Mouse (Mus musculus): Measurements from ENCODE around the gene Myom3. TPM values are rescaled to one million over a fixed set of nuclear protein-coding genes. Genes with fewer than 3 reads are reported as not detected.
A peak's percentile ranks its signal among the peaks of the same experiment; 100 is the strongest.

Gene Myom3
- polyA plus RNA-seq, 1 experiment from 2014 or later = 0.29 TPM

DNA sequence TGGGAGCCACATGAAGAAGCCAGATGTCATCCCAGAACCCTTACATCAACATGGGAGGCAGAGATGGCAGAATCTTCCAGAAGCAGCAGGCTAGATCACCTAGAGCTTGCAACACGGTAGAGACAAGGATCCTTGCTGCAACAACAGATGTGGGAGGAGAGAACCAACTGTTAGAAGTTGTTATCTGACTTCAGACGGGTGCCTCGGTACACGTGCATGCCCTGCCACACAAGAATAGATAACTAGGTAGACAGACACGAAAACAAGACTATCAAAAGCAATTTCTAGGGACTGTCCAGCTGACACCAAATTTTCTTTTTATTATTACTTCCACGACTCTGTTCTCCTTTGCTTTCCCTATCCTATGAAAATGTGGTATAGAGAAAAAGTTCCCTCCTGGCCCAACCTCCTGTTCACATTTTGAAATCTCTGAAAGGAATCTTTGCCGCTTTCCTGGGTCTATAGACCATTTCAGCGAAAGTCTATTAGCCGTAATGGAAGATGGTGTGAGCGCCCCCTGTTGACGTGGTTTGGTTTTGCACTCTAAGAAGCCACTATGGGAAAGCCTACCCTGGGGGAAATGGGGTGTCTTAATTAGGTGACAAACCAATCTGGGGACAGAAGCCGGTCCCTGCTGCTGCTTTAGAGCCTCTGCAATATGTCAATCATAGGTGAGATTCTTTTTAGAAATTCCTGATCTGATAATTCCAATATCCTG lies 57.5 kb downstream of the Myom3 start:
- Histone ChIP-seq H3K4me3 (replicated peaks; ENCODE audit: low read length) (no peak overlapping the region), H3K36me3 (ENCODE audit: control insufficient read depth, insufficient read depth) (no peaks in the 10 kb centered on the region), H3K9ac (replicated peaks; ENCODE audit: low read depth, low read length) (no peak overlapping the region), H3K9me3 (ENCODE audit: control insufficient read depth, low read length) (peaks cover 2% of the 10 kb centered on the region; the same call in 1 of the 2 replicates), H3K4me1 (replicated peaks; ENCODE audit: control insufficient read depth, insufficient read depth, low read length) (no peaks in the 10 kb centered on the region), H3K27ac (ENCODE audit: low read length) (no peak overlapping the region), H3K27me3 (replicated peaks; ENCODE audit: control insufficient read depth, insufficient read depth, low read length) (no peaks in the 10 kb centered on the region), H3K4me2 (ENCODE audit: low read length) (no peak overlapping the region)
- WGBS = 36% methylated on average over 12 of the region's 12 CpGs
- ATAC-seq = no peak

DNA sequence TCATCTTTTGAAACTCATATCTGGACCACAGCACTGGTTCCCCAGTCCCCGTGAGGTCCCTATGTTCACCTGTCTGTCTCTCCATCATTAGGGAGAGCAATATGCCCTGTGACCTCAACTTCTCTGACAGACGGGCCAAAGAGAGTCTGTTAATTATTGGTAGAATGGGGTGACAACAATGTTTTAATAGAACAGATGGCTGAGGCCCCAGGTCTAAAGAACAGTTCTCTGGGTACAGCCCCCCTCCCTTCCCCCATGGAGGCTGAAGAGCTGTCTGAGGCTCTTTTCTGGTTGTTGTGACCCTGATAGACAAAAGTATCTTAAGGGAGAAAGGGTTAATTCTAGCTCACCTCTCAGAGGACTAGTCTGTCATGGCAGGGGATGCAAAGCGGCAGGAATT lies 58.9 kb downstream of the Myom3 start:
- no peak overlapping the region for H3K27ac ChIP-seq (ENCODE audit: low read length)
- H3K4me2 ChIP-seq (ENCODE audit: low read length) = no peak overlapping the region
- H3K36me3 ChIP-seq (ENCODE audit: control insufficient read depth, insufficient read depth) = no peaks in the 10 kb centered on the region
- no peak overlapping the region for H3K4me3 ChIP-seq (replicated peaks; ENCODE audit: low read length)
- no peaks in the 10 kb centered on the region for H3K27me3 ChIP-seq (replicated peaks; ENCODE audit: control insufficient read depth, insufficient read depth, low read length)
- no peaks in the 10 kb centered on the region for H3K4me1 ChIP-seq (replicated peaks; ENCODE audit: control insufficient read depth, insufficient read depth, low read length)
- no peak overlapping the region for H3K9ac ChIP-seq (replicated peaks; ENCODE audit: low read depth, low read length)
- no peak for ATAC-seq
- 65% methylated on average over 3 of the region's 3 CpGs for WGBS
- H3K9me3 ChIP-seq (ENCODE audit: control insufficient read depth, low read length) = peaks cover 2% of the 10 kb centered on the region; the same call in 1 of the 2 replicates

DNA sequence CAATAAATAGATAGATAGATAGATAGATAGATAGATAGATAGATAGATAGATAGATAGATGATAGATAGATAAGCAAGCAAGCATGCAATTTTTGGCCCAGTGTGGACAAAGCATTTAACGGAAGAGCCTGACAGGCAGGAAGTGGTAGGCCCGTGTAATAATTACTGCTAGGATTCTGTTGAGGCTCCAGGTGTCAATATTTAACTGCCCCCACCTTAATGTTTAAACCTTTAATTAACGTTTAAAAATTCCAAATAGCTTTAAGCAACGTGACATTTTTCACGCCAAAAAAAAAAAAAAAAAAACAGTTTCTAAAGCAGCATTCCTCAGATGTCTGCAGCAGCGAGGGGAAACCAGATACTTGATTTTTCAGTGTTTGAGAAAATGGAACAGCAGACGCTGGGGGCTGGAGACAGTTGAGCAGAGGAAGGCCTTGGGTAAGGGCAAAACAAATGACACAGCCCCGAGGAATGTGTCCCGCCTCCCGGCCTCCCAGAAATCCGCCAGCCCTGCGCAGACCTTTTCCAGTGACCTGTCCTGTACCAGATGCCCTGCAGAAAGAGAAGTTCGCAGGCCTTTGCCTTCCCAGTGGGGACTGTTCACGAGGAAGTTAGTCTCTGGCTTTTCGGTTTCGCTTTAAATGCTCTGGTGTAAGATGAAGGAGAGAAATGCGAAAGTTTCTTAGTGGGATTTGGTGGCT lies 60.5 kb downstream of the Myom3 start:
- no peaks in the 10 kb centered on the region for H3K36me3 ChIP-seq (ENCODE audit: control insufficient read depth, insufficient read depth)
- 79% methylated on average over 17 of the region's 17 CpGs for WGBS
- H3K4me3 ChIP-seq (replicated peaks; ENCODE audit: low read length) = no peak overlapping the region
- H3K4me2 ChIP-seq (ENCODE audit: low read length) = no peak overlapping the region
- peaks cover 2% of the 10 kb centered on the region; the same call in 1 of the 2 replicates for H3K9me3 ChIP-seq (ENCODE audit: control insufficient read depth, low read length)
- no peak overlapping the region for H3K9ac ChIP-seq (replicated peaks; ENCODE audit: low read depth, low read length)
- H3K4me1 ChIP-seq (replicated peaks; ENCODE audit: control insufficient read depth, insufficient read depth, low read length) = no peaks in the 10 kb centered on the region
- no peak for ATAC-seq
- no peaks in the 10 kb centered on the region for H3K27me3 ChIP-seq (replicated peaks; ENCODE audit: control insufficient read depth, insufficient read depth, low read length)
- no peak overlapping the region for H3K27ac ChIP-seq (ENCODE audit: low read length)

DNA sequence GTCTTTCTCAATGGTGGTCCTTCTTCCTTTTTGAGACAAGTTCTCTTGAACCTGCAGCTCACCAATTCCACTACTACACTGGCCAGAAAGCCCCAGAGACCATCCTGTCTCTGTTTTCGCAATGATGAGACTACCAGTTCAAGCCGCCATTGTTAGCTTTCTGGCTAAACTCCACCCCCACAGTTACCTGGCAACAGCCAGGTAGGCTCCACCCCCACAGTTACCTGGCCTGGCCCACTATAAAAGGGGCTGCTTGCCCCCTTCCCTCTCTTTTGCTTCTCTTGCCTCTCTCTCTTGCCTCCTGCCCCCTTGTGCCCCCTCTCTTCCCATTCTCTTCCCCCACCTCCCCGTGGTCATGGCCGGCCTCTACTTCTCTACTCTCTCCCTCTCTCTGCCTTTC lies 62.3 kb downstream of the Myom3 start:
- H3K9me3 ChIP-seq (ENCODE audit: control insufficient read depth, low read length) = peaks cover 2% of the 10 kb centered on the region; the same call in 1 of the 2 replicates
- H3K27me3 ChIP-seq (replicated peaks; ENCODE audit: control insufficient read depth, insufficient read depth, low read length) = no peaks in the 10 kb centered on the region
- H3K4me3 ChIP-seq (replicated peaks; ENCODE audit: low read length) = no peak overlapping the region
- H3K4me2 ChIP-seq (ENCODE audit: low read length) = no peak overlapping the region
- no peaks in the 10 kb centered on the region for H3K36me3 ChIP-seq (ENCODE audit: control insufficient read depth, insufficient read depth)
- WGBS = 80% methylated on average over 4 of the region's 4 CpGs
- ATAC-seq = no peak
- H3K9ac ChIP-seq (replicated peaks; ENCODE audit: low read depth, low read length) = no peak overlapping the region
- H3K27ac ChIP-seq (ENCODE audit: low read length) = no peak overlapping the region
- no peaks in the 10 kb centered on the region for H3K4me1 ChIP-seq (replicated peaks; ENCODE audit: control insufficient read depth, insufficient read depth, low read length)

DNA sequence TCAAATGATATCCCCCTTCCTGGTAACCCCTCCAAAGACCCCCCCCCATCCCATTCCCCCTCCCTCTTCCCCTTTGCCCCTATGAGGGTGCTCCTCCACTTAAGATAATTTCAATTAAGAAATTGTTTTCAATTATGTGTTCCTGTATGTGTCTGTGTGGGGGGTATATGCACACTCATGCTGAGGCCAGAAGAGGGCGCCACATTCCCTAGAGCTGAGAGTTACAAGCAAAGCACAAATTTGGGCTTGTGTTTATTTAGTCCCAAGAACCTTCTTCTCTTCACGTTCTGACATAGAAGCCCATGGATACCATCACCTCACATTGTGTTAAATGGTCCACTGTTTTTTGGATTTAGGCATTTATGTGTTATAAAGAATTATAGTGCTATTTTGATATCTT lies 63.8 kb downstream of the Myom3 start:
- no peaks in the 10 kb centered on the region for H3K27me3 ChIP-seq (replicated peaks; ENCODE audit: control insufficient read depth, insufficient read depth, low read length)

DNA sequence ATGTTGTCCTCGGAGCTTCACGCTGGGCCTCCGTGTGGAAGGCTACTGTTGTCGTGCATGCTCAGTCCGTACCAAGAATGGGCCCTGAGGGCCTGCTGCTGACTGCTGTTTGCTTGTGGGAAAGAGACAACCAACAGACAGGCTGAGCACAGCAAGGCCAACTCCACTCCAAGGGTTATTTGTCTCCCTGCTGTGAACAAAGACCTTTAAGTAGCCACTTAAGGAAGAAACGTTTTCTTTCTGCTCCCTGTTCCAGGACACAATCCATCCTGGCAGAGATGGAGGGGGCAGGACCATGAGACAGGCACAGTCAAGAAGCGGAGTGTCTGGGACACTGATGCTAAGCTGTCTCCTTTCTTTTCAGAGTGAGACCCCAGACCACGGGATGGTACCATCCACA lies 64.7 kb downstream of the Myom3 start:
- WGBS = 44% methylated on average over 8 of the region's 8 CpGs
- H3K4me3 ChIP-seq (replicated peaks; ENCODE audit: low read length) = no peak overlapping the region
- H3K9ac ChIP-seq (replicated peaks; ENCODE audit: low read depth, low read length) = no peak overlapping the region
- no peaks in the 10 kb centered on the region for H3K27me3 ChIP-seq (replicated peaks; ENCODE audit: control insufficient read depth, insufficient read depth, low read length)
- H3K4me2 ChIP-seq (ENCODE audit: low read length) = no peak overlapping the region
- H3K36me3 ChIP-seq (ENCODE audit: control insufficient read depth, insufficient read depth) = no peaks in the 10 kb centered on the region
- ATAC-seq = no peak
- no peaks in the 10 kb centered on the region for H3K9me3 ChIP-seq (ENCODE audit: control insufficient read depth, low read length)
- H3K27ac ChIP-seq (ENCODE audit: low read length) = no peak overlapping the region
- peaks cover 10% of the 10 kb centered on the region for H3K4me1 ChIP-seq (replicated peaks; ENCODE audit: control insufficient read depth, insufficient read depth, low read length)

More for the DNA sequence above, 63.8 kb downstream of the Myom3 start:
- Histone ChIP-seq H3K9ac (replicated peaks; ENCODE audit: low read depth, low read length) (no peak overlapping the region), H3K4me1 (replicated peaks; ENCODE audit: control insufficient read depth, insufficient read depth, low read length) (peaks cover 2% of the 10 kb centered on the region), H3K4me2 (ENCODE audit: low read length) (no peak overlapping the region), H3K27ac (ENCODE audit: low read length) (no peak overlapping the region), H3K9me3 (ENCODE audit: control insufficient read depth, low read length) (peaks cover 2% of the 10 kb centered on the region; the same call in 1 of the 2 replicates), H3K36me3 (ENCODE audit: control insufficient read depth, insufficient read depth) (no peaks in the 10 kb centered on the region), H3K4me3 (replicated peaks; ENCODE audit: low read length) (no peak overlapping the region)
- ATAC-seq = no peak
- WGBS = 73% methylated on average over 2 of the region's 2 CpGs

DNA sequence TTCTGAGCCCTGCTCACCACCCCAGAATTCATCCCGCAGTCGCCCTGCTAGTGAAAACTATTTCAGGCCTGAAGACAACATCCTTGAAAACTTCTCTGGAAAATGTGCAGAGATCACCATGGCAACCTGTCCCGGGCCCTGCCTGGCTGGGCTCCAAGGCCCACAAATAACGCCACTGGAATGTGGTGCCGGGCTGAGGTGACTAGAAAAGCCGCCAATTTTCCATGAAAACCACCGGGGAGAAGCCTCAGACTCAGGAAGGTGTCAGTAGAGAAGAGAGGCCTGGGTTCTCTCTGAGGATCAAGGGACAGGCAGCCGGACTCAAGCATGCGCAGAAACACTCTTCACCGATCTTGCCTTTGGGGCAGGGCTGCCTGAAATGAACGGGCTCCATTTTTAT lies 69.0 kb downstream of the Myom3 start:
- ATAC-seq = no peak

DNA sequence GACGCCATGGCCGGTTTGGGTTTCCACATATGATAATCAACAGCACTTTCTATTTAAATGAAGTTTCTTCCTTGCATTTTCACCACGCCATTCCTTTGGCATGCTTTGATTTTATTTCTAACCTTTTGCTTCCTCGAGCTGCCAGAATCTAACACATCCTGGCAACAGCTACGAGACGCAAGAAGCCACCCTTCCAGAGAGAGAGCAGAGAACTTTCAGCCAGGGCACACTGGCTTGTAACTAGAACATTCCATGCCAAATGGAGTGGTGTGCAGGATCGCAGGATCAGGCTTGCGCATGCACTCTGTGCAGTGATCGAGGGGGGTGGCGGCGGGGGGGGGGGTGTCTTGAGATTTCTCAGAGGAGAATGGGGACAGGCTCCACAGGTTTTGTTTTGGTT lies 72.6 kb downstream of the Myom3 start:
- no peak overlapping the region for H3K27ac ChIP-seq (ENCODE audit: low read length)

More for the DNA sequence above, 69.0 kb downstream of the Myom3 start:
- H3K36me3 ChIP-seq (ENCODE audit: control insufficient read depth, insufficient read depth) = no peaks in the 10 kb centered on the region
- H3K4me3 ChIP-seq (replicated peaks; ENCODE audit: low read length) = 0 out of 2 replicates have a peak overlapping the region, but pooled peaks have one; percentile 3
- peaks cover 16% of the 10 kb centered on the region for H3K4me1 ChIP-seq (replicated peaks; ENCODE audit: control insufficient read depth, insufficient read depth, low read length)
- peak overlapping the region; percentile 37 for H3K4me2 ChIP-seq (ENCODE audit: low read length)
- peak overlapping the region; percentile 13; the same call in 1 of the 2 replicates for H3K9ac ChIP-seq (replicated peaks; ENCODE audit: low read depth, low read length)
- no peaks in the 10 kb centered on the region for H3K9me3 ChIP-seq (ENCODE audit: control insufficient read depth, low read length)
- 6% methylated on average over 11 of the region's 11 CpGs for WGBS
- H3K27me3 ChIP-seq (replicated peaks; ENCODE audit: control insufficient read depth, insufficient read depth, low read length) = no peaks in the 10 kb centered on the region
- H3K27ac ChIP-seq (ENCODE audit: low read length) = peak overlapping the region; percentile 52

DNA sequence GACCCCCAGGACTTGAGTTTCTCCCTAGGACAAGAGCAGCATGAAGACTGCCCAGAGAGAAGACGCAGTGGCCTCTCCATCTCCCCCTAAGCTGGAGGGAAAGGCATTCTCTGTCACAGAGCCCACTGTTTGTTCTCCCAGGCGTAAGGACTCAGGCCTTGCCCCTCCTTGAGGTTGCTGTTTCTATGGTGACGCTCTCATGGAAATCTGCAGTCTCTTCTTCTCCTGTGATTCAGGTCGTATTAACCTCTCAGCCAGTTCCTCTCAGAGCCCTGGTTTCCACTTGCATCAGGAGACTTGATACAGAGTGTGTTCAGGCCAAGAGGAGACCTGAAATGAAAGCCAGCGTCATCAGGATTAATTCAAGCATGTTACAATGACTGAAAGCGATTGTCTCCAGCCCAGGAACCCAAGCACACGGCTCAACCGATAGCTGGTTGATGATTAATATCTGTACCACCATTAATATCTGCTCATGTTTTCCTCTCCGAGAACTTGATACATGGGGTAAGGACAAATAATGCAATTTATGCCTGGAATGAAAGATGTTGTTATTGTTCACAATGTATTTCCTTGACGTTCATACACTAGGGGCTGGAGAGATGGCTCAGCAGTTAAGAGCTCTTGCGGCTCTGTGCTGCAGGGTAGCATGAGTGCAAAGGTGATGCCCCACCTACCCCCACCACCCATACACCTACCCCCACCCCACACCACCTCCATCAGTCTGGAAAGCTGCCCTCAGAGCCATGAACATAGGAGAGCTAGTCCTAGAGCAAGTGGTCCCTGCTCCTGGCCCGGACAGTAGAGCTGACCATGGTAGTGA lies 74.0 kb downstream of the Myom3 start:
- peaks cover 18% of the 10 kb centered on the region for H3K4me1 ChIP-seq (replicated peaks; ENCODE audit: control insufficient read depth, insufficient read depth, low read length)
- peak overlapping the region; percentile 2; the same call in 1 of the 2 replicates for H3K4me2 ChIP-seq (ENCODE audit: low read length)
- ATAC-seq = peak; percentile 58
- 37% methylated on average over 12 of the region's 12 CpGs for WGBS
- H3K27ac ChIP-seq (ENCODE audit: low read length) = peak overlapping the region; percentile 29
- no peaks in the 10 kb centered on the region for H3K36me3 ChIP-seq (ENCODE audit: control insufficient read depth, insufficient read depth)
- no peaks in the 10 kb centered on the region for H3K9me3 ChIP-seq (ENCODE audit: control insufficient read depth, low read length)
- no peak overlapping the region for H3K4me3 ChIP-seq (replicated peaks; ENCODE audit: low read length)
- H3K9ac ChIP-seq (replicated peaks; ENCODE audit: low read depth, low read length) = peak overlapping the region; percentile 20
- H3K27me3 ChIP-seq (replicated peaks; ENCODE audit: control insufficient read depth, insufficient read depth, low read length) = no peaks in the 10 kb centered on the region

More for the DNA sequence above, 72.6 kb downstream of the Myom3 start:
- ATAC-seq = no peak
- no peaks in the 10 kb centered on the region for H3K9me3 ChIP-seq (ENCODE audit: control insufficient read depth, low read length)
- 65% methylated on average over 11 of the region's 11 CpGs for WGBS
- no peak overlapping the region for H3K9ac ChIP-seq (replicated peaks; ENCODE audit: low read depth, low read length)
- no peaks in the 10 kb centered on the region for H3K27me3 ChIP-seq (replicated peaks; ENCODE audit: control insufficient read depth, insufficient read depth, low read length)
- no peaks in the 10 kb centered on the region for H3K36me3 ChIP-seq (ENCODE audit: control insufficient read depth, insufficient read depth)
- H3K4me3 ChIP-seq (replicated peaks; ENCODE audit: low read length) = no peak overlapping the region
- H3K4me1 ChIP-seq (replicated peaks; ENCODE audit: control insufficient read depth, insufficient read depth, low read length) = peaks cover 22% of the 10 kb centered on the region
- no peak overlapping the region for H3K4me2 ChIP-seq (ENCODE audit: low read length)
